Mouse (Mus musculus): ENCODE measurements around the gene Gm2056.
"Not testable (repeated sequence)": the region's sequence is repeated elsewhere in the genome, so short reads cannot be mapped to it uniquely, and the experiment has no call there.

- not testable (repeated sequence) for TF ChIP-seq CTCF (IDR thresholded peaks at IDR 0.05; ENCODE audit: borderline replicate concordance, extremely low read depth, insufficient read depth, insufficient read length); POLR2A (IDR thresholded peaks at IDR 0.05; ENCODE audit: borderline replicate concordance, extremely low read depth, insufficient read depth, insufficient read length, poor library complexity, severe bottlenecking)
Measured at GRCm38 (mm10) chr12:88045226-88045625, 18.4 kb downstream of the Gm2056 start.

Data from brain, embryonic 14.5 days (tissue).